Mouse (Mus musculus) layer of hippocampus, adult 18-20 months (tissue): Measurements from ENCODE around the gene Ddost. TPM values are rescaled to one million over a fixed set of nuclear protein-coding genes. Genes with fewer than 3 reads are reported as not detected.
"Not testable (repeated sequence)": the region's sequence is repeated elsewhere in the genome, so short reads cannot be mapped to it uniquely, and the experiment has no call there.

ENCODE experiments used
- DNase-seq, 2 experiments: peaks; one replicate each; pipeline ENCODE4 v3.0.0; 2022; ENCODE audit warnings: low spot score in 2 of 2
- total RNA-seq, 2 experiments: library from RNA; stranded (reverse); gene quantifications; 2 replicates each; pipeline ENCODE4 v1.2.3; 2021

Ddost gene
- total RNA-seq, 2 experiments from 2014 or later = 93.0 to 96.1 TPM

DNA sequence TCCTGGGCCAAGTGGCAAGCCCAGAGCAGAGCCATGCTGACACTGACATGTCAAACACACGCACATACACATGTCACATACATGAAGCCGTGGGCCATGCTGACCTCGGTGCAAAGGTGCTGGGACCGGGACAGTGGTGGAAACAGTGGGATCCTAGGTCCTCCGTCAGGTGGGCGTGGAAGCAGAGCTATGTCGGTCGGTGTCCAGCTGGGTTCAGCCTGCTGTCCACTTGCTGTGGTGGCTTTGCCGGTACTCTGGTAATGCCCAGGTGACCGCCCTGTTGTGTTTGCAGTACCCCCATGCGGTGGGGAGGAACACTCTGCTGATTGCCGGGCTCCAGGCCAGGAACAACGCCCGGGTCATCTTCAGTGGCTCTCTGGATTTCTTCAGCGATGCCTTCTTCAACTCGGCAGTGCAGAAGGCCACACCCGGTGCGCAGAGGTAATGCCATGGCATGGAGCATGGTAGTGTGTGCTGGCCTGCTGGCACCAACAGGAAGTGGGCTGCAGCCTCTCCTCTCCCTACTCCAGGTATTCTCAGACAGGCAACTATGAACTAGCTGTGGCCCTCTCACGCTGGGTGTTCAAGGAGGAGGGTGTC, 5.9 kb downstream of the Ddost start:
- no peak for DNase-seq

GRCm38 (mm10) chr4:138311595-138311994, 7.1 kb downstream of the Ddost start:
- peak in 1 of 2 experiments; percentile 40 for DNase-seq

GRCm38 (mm10) chr4:138312105-138312504, 7.6 kb downstream of the Ddost start:
- DNase-seq = no peak

DNA sequence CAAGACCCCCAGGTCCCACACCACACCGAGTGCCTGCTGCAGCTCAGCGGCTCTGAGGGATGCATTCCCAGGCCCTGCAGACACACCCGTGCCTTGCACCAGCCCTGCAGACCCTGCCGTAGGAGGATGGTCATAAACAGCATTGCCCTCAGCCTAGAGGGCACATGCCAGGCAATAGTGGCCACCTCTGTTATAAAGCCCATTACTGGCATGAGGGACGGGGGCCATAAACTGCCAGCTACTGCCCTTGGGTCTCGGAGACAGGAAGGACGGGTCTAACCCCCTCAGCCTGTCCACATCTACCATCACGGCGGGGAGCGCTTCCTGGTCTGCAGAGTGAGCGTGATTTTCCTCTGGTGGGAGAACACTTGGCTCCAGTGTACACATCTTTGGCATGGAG, 8.5 kb downstream of the Ddost start:
- DNase-seq = peak in 1 of 2 experiments; percentile 3

- DNase-seq = peak in 1 of 2 experiments; percentile 3
Measured at GRCm38 (mm10) chr4:138313795-138314194, 9.3 kb downstream of the Ddost start.

DNA sequence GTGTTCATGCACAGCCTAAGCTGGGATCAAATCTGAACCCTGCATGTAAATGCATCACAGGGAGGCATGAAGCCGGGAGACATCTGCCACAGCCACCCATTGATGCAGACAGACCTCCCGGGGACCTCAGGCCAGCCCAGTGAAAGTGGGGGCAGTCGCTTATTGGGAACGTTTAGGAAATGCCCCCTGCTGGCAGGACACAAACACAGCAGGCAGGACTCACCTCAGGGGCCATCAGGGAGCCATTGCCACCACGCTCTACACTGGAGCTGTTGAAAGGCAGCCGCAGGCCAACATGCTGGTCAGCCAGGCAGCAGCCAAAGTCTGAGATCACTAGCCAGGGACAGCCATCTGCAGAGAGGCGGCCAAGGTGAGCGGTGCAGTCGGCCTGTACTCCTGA, 11.3 kb downstream of the Ddost start:
- DNase-seq = peak in 1 of 2 experiments; percentile 7

DNA sequence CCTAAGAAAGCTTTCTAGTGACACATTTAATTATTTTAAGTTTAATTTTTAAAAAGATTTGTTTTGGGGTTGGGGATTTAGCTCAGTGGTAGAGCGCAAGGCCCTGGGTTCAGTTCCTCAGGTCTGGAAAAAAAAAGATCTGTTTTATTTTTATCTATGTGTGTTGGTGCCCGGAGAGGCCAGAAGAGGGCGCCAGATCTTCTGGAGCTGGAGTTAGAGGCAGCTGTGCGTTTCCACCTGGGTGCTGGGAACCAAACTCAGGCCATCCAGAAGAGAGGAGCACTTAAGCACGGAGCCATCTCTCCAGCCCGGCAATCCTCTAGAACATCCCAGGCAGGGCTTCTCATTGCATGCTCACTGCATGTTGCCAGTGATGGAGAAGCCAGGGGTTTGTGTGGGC, 11.8 kb downstream of the Ddost start:
- peak in 1 of 2 experiments; percentile 2 for DNase-seq

DNA sequence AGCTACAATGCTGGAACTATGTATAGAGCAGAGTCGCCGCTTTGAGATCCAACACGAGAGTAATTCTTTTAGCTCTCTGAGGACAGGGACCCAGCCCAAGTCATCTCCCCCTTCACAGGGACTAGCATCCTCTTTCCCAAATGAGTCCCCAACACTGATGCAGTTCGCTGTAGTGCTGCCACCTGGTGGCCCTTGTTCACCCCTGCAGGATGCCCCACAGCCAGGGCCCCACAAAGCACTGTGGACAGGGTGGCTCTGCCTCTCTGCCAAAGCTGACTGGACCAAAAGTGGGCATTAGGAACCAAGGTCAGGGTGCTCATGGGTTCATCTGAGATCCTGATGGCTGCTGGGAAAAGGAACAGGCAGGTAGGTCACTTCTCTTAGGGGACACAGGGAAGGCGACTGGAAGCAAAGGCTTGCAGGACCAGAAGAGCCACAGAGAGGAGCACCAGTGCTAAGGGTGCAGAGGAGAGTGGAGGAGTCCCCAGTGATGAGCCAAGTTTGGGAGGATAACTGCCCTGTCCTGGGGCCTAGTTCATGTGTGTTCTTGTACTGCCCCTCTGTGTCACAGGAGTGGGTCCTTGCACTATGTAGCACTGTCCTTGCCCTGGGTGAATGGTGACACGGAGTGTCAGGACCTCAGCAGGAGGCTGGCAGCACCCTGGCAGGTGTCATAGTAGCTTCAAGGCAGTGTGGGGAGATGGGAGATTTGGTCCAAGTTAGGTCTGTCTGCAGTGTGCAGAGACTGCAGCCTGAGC, 14.2 kb downstream of the Ddost start:
- peak in 1 of 2 experiments; percentile 66 for DNase-seq

DNA sequence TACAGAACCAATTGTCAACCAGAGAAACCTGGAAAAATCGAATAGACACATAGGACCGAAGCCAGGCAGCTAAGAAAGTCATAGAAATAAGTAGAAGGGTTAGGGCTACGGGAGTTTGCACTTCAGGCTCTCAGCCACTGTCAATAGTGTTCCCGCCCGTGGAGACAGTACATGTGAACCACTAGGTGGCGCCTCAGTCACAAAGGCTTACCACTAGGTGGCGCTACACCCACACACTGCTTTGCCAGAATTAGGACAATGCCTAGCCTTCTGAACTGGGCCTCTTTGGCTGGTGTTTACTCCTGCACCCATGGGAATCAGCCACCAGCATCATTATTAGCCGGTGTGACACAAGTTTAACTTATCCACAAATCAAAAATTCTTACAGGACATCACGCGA, 15.0 kb downstream of the Ddost start:
- peak; percentile 78 to 95 for DNase-seq

DNA sequence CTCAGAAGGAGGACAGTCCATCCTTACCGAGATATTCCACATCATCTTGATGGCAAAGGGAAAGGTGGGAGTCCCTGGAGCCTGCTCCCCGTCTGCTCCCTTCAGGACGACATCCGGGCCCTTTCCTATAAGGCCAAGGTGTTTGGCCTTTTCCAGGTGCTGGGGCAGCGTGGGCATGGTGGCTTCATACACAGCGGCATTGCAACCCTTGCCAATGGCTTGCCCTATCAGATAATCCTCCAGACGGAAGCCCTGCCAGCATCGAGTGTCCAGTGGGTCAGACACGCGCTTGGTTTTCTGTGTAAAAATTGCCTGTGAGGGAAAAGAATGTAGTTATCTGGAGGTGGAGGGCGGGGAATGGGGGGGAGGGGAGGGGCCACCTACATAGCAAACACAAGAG, 16.2 kb downstream of the Ddost start:
- DNase-seq = peak in 1 of 2 experiments; percentile 1

GRCm38 (mm10) chr4:138321488-138321887, 17.0 kb downstream of the Ddost start:
- DNase-seq = peak in 1 of 2 experiments; percentile 5

DNA sequence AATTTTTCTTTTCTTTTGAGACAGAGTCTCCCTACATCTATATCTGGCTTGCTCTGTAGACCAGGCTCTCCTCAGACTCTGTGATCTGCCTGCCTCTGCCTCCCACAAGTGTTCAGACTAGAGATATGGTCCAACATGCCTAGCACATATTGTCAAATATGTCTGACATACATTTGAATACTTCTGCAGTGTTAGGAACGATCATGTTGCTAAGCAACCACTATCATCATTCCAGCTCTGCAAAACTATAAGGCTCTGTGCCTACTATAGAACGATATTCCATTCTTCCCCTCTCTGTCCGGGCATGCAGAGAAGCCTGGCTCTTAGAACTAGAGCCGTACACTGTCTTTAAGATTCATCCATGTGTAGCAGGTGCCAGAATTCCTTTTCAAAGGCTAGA, 18.2 kb downstream of the Ddost start:
- DNase-seq = no peak

DNA sequence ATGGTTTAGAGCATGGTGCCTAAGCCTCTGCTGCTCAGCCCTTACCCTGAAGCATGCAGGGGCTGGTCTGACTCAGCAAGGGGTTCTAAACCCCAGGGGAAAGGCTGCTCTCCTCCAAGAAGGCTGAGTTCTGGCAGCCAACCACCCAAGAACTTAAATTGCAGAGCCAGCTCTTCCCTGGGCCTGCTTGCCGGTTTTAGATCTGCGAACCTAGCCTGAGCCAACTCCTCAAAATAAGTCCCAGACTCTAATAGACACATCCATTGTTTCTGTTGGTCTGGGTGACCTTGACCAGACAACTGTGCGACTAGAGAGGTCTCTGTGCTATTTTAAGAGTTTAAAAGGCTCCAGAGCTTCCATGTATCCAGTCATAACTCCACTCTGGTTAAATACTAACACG, 19.2 kb downstream of the Ddost start:
- DNase-seq = peak in 1 of 2 experiments; percentile 4

GRCm38 (mm10) chr4:138324451-138324850, 19.9 kb downstream of the Ddost start:
- no peak for DNase-seq

DNA sequence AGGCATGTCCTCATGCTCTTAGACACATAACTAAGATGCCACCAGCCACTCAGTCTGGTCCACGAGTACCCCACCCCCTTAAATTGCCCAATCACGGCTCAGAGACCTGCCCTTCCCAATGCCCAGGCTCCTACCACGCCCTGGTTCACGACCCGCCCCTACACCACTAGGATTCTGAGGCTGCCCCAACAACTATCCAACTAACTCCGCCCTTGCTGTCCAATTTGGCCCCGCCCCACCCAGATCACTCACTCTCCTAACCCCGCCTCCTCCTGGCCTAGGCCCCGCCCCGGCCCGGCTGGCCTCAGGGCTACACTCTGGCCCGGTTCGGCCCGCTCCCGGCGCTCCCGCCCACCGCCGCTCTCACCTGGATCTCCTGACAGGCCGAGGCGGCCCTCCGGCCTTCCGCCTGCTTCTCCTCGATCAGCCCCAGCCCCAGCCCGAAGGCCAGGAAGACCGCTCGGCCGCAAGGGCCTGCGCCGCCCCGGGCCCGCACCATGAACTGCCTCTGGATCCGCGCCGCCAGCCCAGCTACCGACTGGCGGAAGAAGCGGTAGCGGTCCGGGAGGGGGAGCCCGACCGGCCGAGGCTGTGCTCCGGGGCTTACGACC, 21.0 kb downstream of the Ddost start:
- DNase-seq = peak; percentile 87 to 95

GRCm38 (mm10) chr4:138326077-138326695, 21.7 kb downstream of the Ddost start, which contains the start of gene Pink1:
Gene Pink1, minus strand, starts transcription at chr4:138326307.
- peak; percentile 86 to 96 for DNase-seq

GRCm38 (mm10) chr4:138327155-138327554, 22.6 kb downstream of the Ddost start:
- DNase-seq = not testable (repeated sequence)

DNA sequence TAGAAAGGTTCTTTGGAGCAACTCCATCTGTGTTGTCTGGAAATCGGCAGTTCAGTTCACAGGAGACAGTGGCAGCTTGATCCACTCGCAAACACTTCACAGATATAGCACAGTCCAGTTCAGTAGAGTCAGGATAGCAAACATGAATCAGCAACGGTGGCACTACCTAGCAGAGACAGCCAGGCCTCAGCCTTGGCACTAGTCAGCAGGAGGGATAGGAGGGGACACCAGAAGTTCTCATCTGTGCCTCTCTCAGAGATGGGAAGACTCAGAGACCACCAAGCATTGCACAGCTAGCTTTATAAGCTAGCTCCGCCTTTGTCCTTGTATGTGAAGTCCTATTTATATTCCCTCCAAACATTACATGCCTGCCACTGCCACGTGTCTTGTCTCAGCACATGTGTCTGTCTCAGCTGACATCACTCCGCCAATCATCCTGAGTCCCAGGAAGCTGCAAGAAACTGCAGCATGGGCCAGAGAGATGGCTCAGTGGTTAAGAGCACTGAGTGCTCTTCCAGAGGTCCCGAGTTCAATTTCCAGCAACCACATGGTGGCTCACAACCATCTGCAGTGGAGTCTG, 23.5 kb downstream of the Ddost start:
- DNase-seq = no peak

GRCm38 (mm10) chr4:138330264-138330671, 25.7 kb downstream of the Ddost start:
- DNase-seq = no peak

DNA sequence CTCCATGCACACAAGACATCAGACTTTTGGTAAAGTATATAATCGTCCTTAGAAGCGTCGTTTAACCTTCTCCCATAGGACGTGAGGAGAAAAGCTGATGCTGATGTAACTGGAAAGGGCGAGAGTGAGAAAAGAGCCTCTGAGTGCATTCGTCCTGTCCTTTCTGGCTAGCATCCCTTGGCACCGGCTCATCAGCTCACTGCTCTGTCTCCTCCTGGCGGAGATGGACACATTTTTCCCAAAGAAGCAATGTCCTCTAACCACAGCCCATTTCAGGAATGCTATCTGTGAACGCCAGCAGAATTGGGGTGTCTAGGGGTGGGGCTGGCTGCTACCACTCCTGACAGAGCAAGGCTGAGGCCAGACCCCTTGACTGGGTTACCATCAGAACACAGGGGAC, 27.1 kb downstream of the Ddost start:
- DNase-seq = no peak

DNA sequence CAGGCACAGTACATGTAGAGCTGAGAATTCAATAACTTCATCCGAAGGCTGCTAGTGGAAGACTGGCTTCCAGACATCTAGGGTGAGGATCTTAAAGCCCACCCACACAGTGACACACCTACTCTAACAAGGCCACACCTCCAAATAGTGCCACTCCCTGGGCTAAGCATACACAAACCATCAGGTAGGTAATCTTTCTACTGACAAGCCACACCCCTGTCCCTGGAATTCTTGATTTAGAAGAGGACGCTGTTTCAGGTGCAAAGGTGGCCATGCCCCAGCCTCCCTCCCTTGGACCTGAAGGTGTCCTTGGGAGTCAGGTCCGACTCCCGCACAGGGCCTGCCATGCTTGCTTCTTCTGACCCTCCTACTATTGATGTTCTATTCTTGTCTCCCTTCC, 28.6 kb downstream of the Ddost start:
- DNase-seq = no peak
